Mouse (Mus musculus) megakaryocyte, embryonic 14.5 days (primary cell): ENCODE results near the gene Gm21319. TPM values are rescaled to one million over a fixed set of nuclear protein-coding genes. Genes with fewer than 3 reads are reported as not detected.
"Not testable (repeated sequence)": the region's sequence is repeated elsewhere in the genome, so short reads cannot be mapped to it uniquely, and the experiment has no call there.

ENCODE experiments used
- H3K27me3 ChIP-seq: replicated peaks from 2 replicates; pipeline ENCODE3; 2012; ENCODE audit warnings: inconsistent platforms
- H3K36me3 ChIP-seq: replicated peaks from 2 replicates; pipeline ENCODE3; 2012; ENCODE audit warnings: low read length, inconsistent platforms, mixed read lengths
- H3K4me1 ChIP-seq: 2 replicates; pipeline ENCODE4 v1.6.1; 2012; ENCODE audit warnings: inconsistent platforms
- H3K4me3 ChIP-seq: replicated peaks from 2 replicates; pipeline ENCODE3; 2012; ENCODE audit warnings: moderate library complexity, mild to moderate bottlenecking, inconsistent platforms
- H3K9me3 ChIP-seq: 2 replicates; pipeline ENCODE4 v1.6.1; 2012; ENCODE audit warnings: inconsistent platforms
- polyA plus RNA-seq: library from polyadenylated mRNA; stranded (reverse); fragments of >175 nt; gene quantifications from 2 replicates; pipeline ENCODE4 v1.2.3, GENCODE M21; 2012; ENCODE audit warnings: low replicate concordance; ENCODE audit not compliant: insufficient read depth

The Gm21319 gene
- not detected in 2 replicates for polyA plus RNA-seq

DNA sequence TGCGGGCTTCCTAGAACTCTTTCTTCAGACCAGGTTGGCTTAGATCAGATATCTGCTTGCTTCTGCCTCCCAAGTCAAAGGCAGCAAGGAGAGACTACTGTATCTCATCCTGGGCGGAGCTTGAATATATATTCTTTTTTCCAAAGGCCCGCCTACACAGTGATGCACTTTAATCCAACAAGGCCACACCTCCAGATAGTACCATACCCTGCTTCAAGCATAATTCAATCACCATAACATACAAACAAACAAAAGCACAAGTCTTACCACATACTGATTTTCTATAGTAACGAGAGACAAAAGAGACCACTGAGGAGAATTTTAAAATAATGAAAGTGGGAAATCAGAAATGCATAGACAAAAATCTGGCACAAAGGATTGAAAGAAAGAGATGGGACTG is at the start of gene Gm21319:
TSS of gene Gm21319 (minus strand) at position 101 of the 400 bp plus-strand sequence.
- H3K4me1 ChIP-seq, H3K4me3 ChIP-seq, H3K27me3 ChIP-seq, H3K9me3 ChIP-seq, H3K36me3 ChIP-seq: not testable (repeated sequence)

DNA sequence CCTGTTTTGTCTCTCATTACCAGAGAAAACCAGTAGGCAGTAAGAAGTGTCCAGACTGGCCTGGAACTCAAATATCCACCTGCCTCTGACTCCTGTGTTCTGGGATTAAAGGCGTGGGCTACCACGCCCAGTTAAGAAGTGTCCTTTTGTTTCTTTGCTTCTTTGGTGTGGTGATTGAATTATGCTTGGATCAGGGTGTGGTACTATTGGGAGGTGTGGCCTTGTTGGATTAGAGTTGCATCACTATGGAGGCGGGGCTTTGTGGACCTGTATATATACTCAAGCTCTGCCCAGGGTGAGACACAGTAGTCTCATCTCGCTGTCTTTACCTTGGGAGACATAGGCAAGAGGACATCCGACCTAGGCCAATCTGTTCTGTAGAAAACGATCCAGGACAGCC is 40.7 kb upstream of the Gm21319 start, which contains the start of gene BB287469:
TSS of gene BB287469 (plus strand) at position 301 of the 400 bp plus-strand sequence.
- H3K9me3 ChIP-seq, H3K36me3 ChIP-seq, H3K4me1 ChIP-seq, H3K4me3 ChIP-seq, H3K27me3 ChIP-seq: not testable (repeated sequence)

GRCm38 (mm10) chr12:87797971-87798370 is 22.4 kb upstream of the Gm21319 start:
- H3K4me3 ChIP-seq, H3K9me3 ChIP-seq, H3K27me3 ChIP-seq, H3K4me1 ChIP-seq, H3K36me3 ChIP-seq: not testable (repeated sequence)

DNA sequence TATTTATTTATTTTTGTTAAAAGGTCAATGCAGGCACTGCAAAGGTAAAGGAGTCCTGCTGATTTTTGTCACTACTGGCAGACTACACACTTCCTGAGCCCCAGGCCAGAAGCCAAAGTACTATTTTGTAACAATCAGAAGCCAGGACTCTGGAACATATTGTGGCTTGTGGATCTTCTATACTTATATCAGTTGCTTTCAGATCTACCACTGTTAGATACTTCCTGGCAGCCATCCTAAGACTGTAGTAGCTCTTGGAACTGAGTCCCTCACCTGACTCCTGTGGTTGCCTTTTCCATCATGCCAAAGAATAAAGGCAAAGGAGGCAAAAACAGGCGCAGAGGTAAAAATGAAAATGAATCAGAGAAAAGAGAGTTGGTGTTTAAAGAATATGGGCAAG is 19.7 kb upstream of the Gm21319 start, which contains the start of gene Gm21936:
TSS of gene Gm21936 (plus strand) at position 301 of the 400 bp plus-strand sequence.
- H3K36me3 ChIP-seq, H3K4me1 ChIP-seq, H3K9me3 ChIP-seq, H3K4me3 ChIP-seq, H3K27me3 ChIP-seq: not testable (repeated sequence)

Other genes with a start within 250 kb of the Gm21319 start
- gene Oog1, start 173.1 kb downstream of the Gm21319 start, polyA plus RNA-seq: not detected in 2 replicates
- gene Gm4027, start 156.9 kb downstream of the Gm21319 start, polyA plus RNA-seq: not detected in 2 replicates
- gene Gm16381, start 131.1 kb downstream of the Gm21319 start, polyA plus RNA-seq: not detected in 2 replicates
- gene Gm21936, start 19.8 kb upstream of the Gm21319 start, polyA plus RNA-seq: not detected in 2 replicates
- not detected in 2 replicates for gene BB287469, start 40.8 kb upstream of the Gm21319 start, polyA plus RNA-seq
- not detected in 2 replicates for gene Gm2001, start 66.6 kb upstream of the Gm21319 start, polyA plus RNA-seq
- gene Gm2016, start 98.3 kb upstream of the Gm21319 start, polyA plus RNA-seq: not detected in 2 replicates
- gene Gm2022, start 119.6 kb upstream of the Gm21319 start, polyA plus RNA-seq: not detected in 2 replicates
- gene Gm2035, start 144.1 kb upstream of the Gm21319 start, polyA plus RNA-seq: not detected in 2 replicates
- not detected in 2 replicates for gene Gm2042, start 178.3 kb upstream of the Gm21319 start, polyA plus RNA-seq
- not detected in 2 replicates for gene Gm2075, start 236.1 kb upstream of the Gm21319 start, polyA plus RNA-seq
- gene Gm6803, start 243.0 kb upstream of the Gm21319 start, polyA plus RNA-seq: not detected in 2 replicates